Mouse (Mus musculus) frontal cortex, postnatal 14 days (tissue): Measurements from ENCODE around the gene Ehd2.

Source experiments
- DNase-seq, 2 experiments: peaks; one replicate each; pipeline ENCODE4 v3.0.0; 2022; ENCODE audit warnings: low spot score in 2 of 2

Gene Ehd2

GRCm38 (mm10) chr7:15975451-15975850 is 8.1 kb upstream of the Ehd2 start:
- DNase-seq, result no peak

- DNase-seq, result peak in 1 of 2 experiments; percentile 54
Measured at GRCm38 (mm10) chr7:15974712-15975111, 7.3 kb upstream of the Ehd2 start.

- no peak for DNase-seq
Measured at GRCm38 (mm10) chr7:15972247-15972646, 4.9 kb upstream of the Ehd2 start.

- DNase-seq, result no peak
Measured at GRCm38 (mm10) chr7:15969674-15970073, 2.3 kb upstream of the Ehd2 start.

GRCm38 (mm10) chr7:15968322-15968721 is 955 bp upstream of the Ehd2 start:
- no peak for DNase-seq

- DNase-seq, result no peak
Measured at GRCm38 (mm10) chr7:15966489-15966888, 878 bp downstream of the Ehd2 start.

GRCm38 (mm10) chr7:15963798-15964652 is 3.3 kb downstream of the Ehd2 start:
- DNase-seq, result no peak

- DNase-seq, result peak; percentile 36 to 56
Measured at GRCm38 (mm10) chr7:15962311-15963288, 4.8 kb downstream of the Ehd2 start.

GRCm38 (mm10) chr7:15961798-15962197 is 5.6 kb downstream of the Ehd2 start:
- no peak for DNase-seq

- no peak for DNase-seq
Measured at GRCm38 (mm10) chr7:15961239-15961638, 6.1 kb downstream of the Ehd2 start.

GRCm38 (mm10) chr7:15960691-15961090 is 6.7 kb downstream of the Ehd2 start:
- DNase-seq, result no peak

- no peak for DNase-seq
Measured at GRCm38 (mm10) chr7:15956143-15956542, 11.2 kb downstream of the Ehd2 start.

- DNase-seq, result no peak
Measured at GRCm38 (mm10) chr7:15955509-15955908, 11.9 kb downstream of the Ehd2 start.

GRCm38 (mm10) chr7:15954978-15955443 is 12.4 kb downstream of the Ehd2 start:
- no peak for DNase-seq

GRCm38 (mm10) chr7:15954436-15954835 is 12.9 kb downstream of the Ehd2 start:
- DNase-seq, result no peak

- DNase-seq, result no peak
Measured at GRCm38 (mm10) chr7:15953307-15954074, 13.9 kb downstream of the Ehd2 start.

GRCm38 (mm10) chr7:15952416-15952815 is 15.0 kb downstream of the Ehd2 start:
- DNase-seq, result no peak

GRCm38 (mm10) chr7:15950008-15950407 is 17.4 kb downstream of the Ehd2 start:
- no peak for DNase-seq

- no peak for DNase-seq
Measured at GRCm38 (mm10) chr7:15949216-15949790, 18.1 kb downstream of the Ehd2 start.

GRCm38 (mm10) chr7:15948381-15948941 is 18.9 kb downstream of the Ehd2 start:
- DNase-seq, result peak in 1 of 2 experiments; percentile 50
